Mouse (Mus musculus): ENCODE measurements at regions not wholly inside any gene's neighbourhood (a gene's known extent, or its start where the extent isn't known, plus 50 kb on each side); places are given as distances from the start of the nearest gene placed in this dataset.

DNA sequence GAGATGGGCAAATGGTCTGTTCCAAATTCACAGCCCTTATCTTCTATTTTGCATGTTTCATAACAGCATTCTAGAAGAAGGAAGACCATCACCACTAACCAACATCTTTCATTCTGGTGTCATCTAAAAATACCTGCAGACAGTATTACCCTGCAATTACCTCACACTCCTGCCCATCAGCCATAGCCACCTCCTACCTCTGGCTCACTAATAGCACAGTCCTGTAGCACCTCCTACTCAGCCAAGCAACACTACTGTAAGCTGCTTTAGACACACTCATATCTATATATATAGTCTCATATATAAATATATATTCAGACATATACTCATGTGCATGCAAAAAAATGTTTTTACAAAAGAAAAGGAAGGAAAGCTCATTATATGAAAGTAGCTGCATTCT is 468.2 kb upstream of the Kif18a start:
- 0 out of 2 replicates have a peak, but pooled peaks cover 3% of the 10 kb centered on the region for H3K4me1 ChIP-seq (ENCODE audit: insufficient read depth, low read length)
- H3K9ac ChIP-seq (replicated peaks; ENCODE audit: low read length, poor library complexity, severe bottlenecking), result no peak overlapping the region
- no peak overlapping the region for H3K4me2 ChIP-seq (ENCODE audit: low read depth, low read length, poor library complexity, severe bottlenecking)
- DNase-seq (ENCODE audit: low spot score), result no peak
- TF ChIP-seq CTCF (IDR thresholded peaks at IDR 0.05), result no peak
- ATAC-seq (ENCODE audit: low FRiP score), result no peak
- H3K4me3 ChIP-seq (ENCODE audit: low read depth, low read length), result no peak overlapping the region
- H3K27ac ChIP-seq (ENCODE audit: low read depth, low read length), result no peak overlapping the region
- no peaks in the 10 kb centered on the region for H3K36me3 ChIP-seq (ENCODE audit: insufficient read depth, low read length)
- H3K27me3 ChIP-seq (ENCODE audit: insufficient read depth, low read length), result no peaks in the 10 kb centered on the region
- no peaks in the 10 kb centered on the region for H3K9me3 ChIP-seq (ENCODE audit: low read length)

- H3K4me1 ChIP-seq (ENCODE audit: insufficient read depth, low read length), result 0 out of 2 replicates have a peak, but pooled peaks cover 3% of the 10 kb centered on the region
Observed at GRCm38 (mm10) chr2:108813040-108813566, 467.4 kb upstream of the Kif18a start.

DNA sequence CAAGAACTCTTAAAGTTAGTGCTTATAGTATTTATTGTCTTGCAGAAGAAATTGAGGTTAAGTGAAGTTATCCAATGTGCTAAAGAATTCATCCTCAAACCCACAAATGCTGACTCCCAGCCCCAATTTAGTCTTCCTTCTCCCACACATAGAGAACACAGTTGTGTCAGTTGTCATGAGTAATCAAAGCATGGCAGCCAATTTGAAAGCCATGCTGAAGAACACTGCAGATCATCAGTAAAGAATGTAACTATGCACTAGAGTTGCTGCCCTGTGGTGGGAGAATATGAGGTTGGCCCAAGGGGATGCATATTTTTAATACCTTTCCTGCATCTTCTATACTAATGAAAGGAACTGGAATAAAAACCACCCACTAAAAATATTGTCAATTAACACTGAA is 464.0 kb upstream of the Kif18a start:
- no peak for TF ChIP-seq CTCF (IDR thresholded peaks at IDR 0.05)
- Histone ChIP-seq H3K36me3 (ENCODE audit: insufficient read depth, low read length) (no peaks in the 10 kb centered on the region), H3K27ac (ENCODE audit: low read depth, low read length) (no peak overlapping the region), H3K27me3 (ENCODE audit: insufficient read depth, low read length) (no peaks in the 10 kb centered on the region), H3K9ac (replicated peaks; ENCODE audit: low read length, poor library complexity, severe bottlenecking) (no peak overlapping the region), H3K9me3 (ENCODE audit: low read length) (no peaks in the 10 kb centered on the region), H3K4me1 (ENCODE audit: insufficient read depth, low read length) (0 out of 2 replicates have a peak, but pooled peaks cover 3% of the 10 kb centered on the region), H3K4me2 (ENCODE audit: low read depth, low read length, poor library complexity, severe bottlenecking) (no peak overlapping the region), H3K4me3 (ENCODE audit: low read depth, low read length) (no peak overlapping the region)
- ATAC-seq (ENCODE audit: low FRiP score), result no peak
- no peak for DNase-seq (ENCODE audit: low spot score)

More at GRCm38 (mm10) chr2:108813040-108813566, 467.4 kb upstream of the Kif18a start:
- TF ChIP-seq CTCF (IDR thresholded peaks at IDR 0.05), result no peak
- DNase-seq (ENCODE audit: low spot score) (no peak), ATAC-seq (ENCODE audit: low FRiP score) (no peak)
- Histone ChIP-seq H3K27me3 (ENCODE audit: insufficient read depth, low read length) (no peaks in the 10 kb centered on the region), H3K36me3 (ENCODE audit: insufficient read depth, low read length) (no peaks in the 10 kb centered on the region), H3K4me3 (ENCODE audit: low read depth, low read length) (no peak overlapping the region), H3K27ac (ENCODE audit: low read depth, low read length) (no peak overlapping the region), H3K9me3 (ENCODE audit: low read length) (no peaks in the 10 kb centered on the region), H3K4me2 (ENCODE audit: low read depth, low read length, poor library complexity, severe bottlenecking) (no peak overlapping the region), H3K9ac (replicated peaks; ENCODE audit: low read length, poor library complexity, severe bottlenecking) (no peak overlapping the region)
- 50% methylated on average over 6 of the region's 6 CpGs for WGBS

- Histone ChIP-seq H3K36me3 (ENCODE audit: insufficient read depth, low read length) (no peaks in the 10 kb centered on the region), H3K9ac (replicated peaks; ENCODE audit: low read length, poor library complexity, severe bottlenecking) (no peak overlapping the region), H3K4me2 (ENCODE audit: low read depth, low read length, poor library complexity, severe bottlenecking) (no peak overlapping the region), H3K4me1 (ENCODE audit: insufficient read depth, low read length) (no peaks in the 10 kb centered on the region), H3K9me3 (ENCODE audit: low read length) (no peaks in the 10 kb centered on the region), H3K27me3 (ENCODE audit: insufficient read depth, low read length) (no peaks in the 10 kb centered on the region), H3K4me3 (ENCODE audit: low read depth, low read length) (no peak overlapping the region), H3K27ac (ENCODE audit: low read depth, low read length) (no peak overlapping the region)
- DNase-seq (ENCODE audit: low spot score) (peak; percentile 5), ATAC-seq (ENCODE audit: low FRiP score) (no peak)
- TF ChIP-seq CTCF (IDR thresholded peaks at IDR 0.05), result no peak
Observed at GRCm38 (mm10) chr2:108824025-108824424, 456.5 kb upstream of the Kif18a start.

DNA sequence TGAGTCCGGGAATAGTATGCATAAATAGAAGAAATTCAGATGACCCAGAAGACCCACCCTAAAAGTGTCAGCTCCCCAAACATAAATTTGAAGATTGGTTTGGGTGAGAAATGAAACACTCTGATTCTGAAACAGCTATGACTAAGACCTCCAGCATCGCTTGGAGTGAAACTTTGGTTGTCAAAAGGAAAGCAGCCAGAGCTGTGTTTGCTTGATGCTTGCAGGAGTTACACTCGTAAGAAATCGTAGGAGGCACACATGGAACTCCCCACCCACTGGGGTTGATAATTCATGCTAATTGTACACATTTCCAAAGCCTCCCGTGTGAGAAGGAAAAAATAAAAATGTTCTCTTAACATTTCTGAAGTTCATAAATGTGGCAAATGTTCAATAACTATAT is 454.6 kb upstream of the Kif18a start:
- TF ChIP-seq CTCF (IDR thresholded peaks at IDR 0.05), result no peak
- WGBS, result 66% methylated on average over 5 of the region's 5 CpGs
- no peak overlapping the region for H3K4me3 ChIP-seq (ENCODE audit: low read depth, low read length)
- H3K9ac ChIP-seq (replicated peaks; ENCODE audit: low read length, poor library complexity, severe bottlenecking), result no peak overlapping the region
- H3K27ac ChIP-seq (ENCODE audit: low read depth, low read length), result no peak overlapping the region
- no peaks in the 10 kb centered on the region for H3K36me3 ChIP-seq (ENCODE audit: insufficient read depth, low read length)
- H3K4me2 ChIP-seq (ENCODE audit: low read depth, low read length, poor library complexity, severe bottlenecking), result no peak overlapping the region
- DNase-seq (ENCODE audit: low spot score) (no peak), ATAC-seq (ENCODE audit: low FRiP score) (no peak)
- H3K4me1 ChIP-seq (ENCODE audit: insufficient read depth, low read length), result no peaks in the 10 kb centered on the region
- H3K9me3 ChIP-seq (ENCODE audit: low read length), result no peaks in the 10 kb centered on the region
- H3K27me3 ChIP-seq (ENCODE audit: insufficient read depth, low read length), result no peaks in the 10 kb centered on the region

GRCm38 (mm10) chr2:108827106-108827838 is 453.3 kb upstream of the Kif18a start:
- no peaks in the 10 kb centered on the region for H3K4me1 ChIP-seq (ENCODE audit: insufficient read depth, low read length)
- no peaks in the 10 kb centered on the region for H3K9me3 ChIP-seq (ENCODE audit: low read length)
- no peak overlapping the region; the same call in 1 of the 2 replicates for H3K27ac ChIP-seq (ENCODE audit: low read depth, low read length)
- H3K4me2 ChIP-seq (ENCODE audit: low read depth, low read length, poor library complexity, severe bottlenecking), result peak overlapping the region; percentile 19
- peak; percentile 83 for ATAC-seq (ENCODE audit: low FRiP score)
- no peak overlapping the region for H3K4me3 ChIP-seq (ENCODE audit: low read depth, low read length)
- no peak for TF ChIP-seq CTCF (IDR thresholded peaks at IDR 0.05)
- peak; percentile 36 for DNase-seq (ENCODE audit: low spot score)
- WGBS, result 2% methylated on average over 12 of the region's 12 CpGs
- no peaks in the 10 kb centered on the region for H3K27me3 ChIP-seq (ENCODE audit: insufficient read depth, low read length)
- no peaks in the 10 kb centered on the region for H3K36me3 ChIP-seq (ENCODE audit: insufficient read depth, low read length)
- 0 out of 2 replicates have a peak overlapping the region, but pooled peaks have one; percentile 2 for H3K9ac ChIP-seq (replicated peaks; ENCODE audit: low read length, poor library complexity, severe bottlenecking)

Measured in midbrain, postnatal 0 days (tissue).